Mouse (Mus musculus) erythroblast, adult 5-6 weeks (primary cell): ENCODE results near the gene Cdk6. TPM values are rescaled to one million over a fixed set of nuclear protein-coding genes. Genes with fewer than 3 reads are reported as not detected.
"Not testable (repeated sequence)": the region's sequence is repeated elsewhere in the genome, so short reads cannot be mapped to it uniquely, and the experiment has no call there.

Experiments used
- ATAC-seq: replicated peaks from 2 replicates; pipeline ENCODE4 v1.8.0; 2016; ENCODE audit warnings: moderate number of reproducible peaks, mild to moderate bottlenecking, moderate TSS enrichment, inconsistent platforms; ENCODE audit not compliant: poor library complexity, low FRiP score, severe bottlenecking
- total RNA-seq, 2 experiments: library from RNA; stranded (forward) in 1 of 2; stranded (reverse) in 1 of 2; fragments of 150-400 nt in 1 of 2; fragments of 200-764, 138-1000 nt in 1 of 2; gene quantifications; 2 replicates each; pipeline versions ENCODE4 v1.2.3 to v1.2.4; 2015 to 2017; ENCODE audit warnings: low replicate concordance in 2 of 2

Cdk6 gene
- total RNA-seq (2015; ENCODE audit: low replicate concordance) (30.5 and 40.5 TPM in 2 replicates), total RNA-seq (2017; ENCODE audit: low replicate concordance) (16.2 and 21.3 TPM in 2 replicates)

- ATAC-seq, result no peak
Measured at GRCm38 (mm10) chr5:3341111-3341911, at the start of gene Cdk6. Gene Cdk6, plus strand, starts transcription at chr5:3341485.

GRCm38 (mm10) chr5:3293666-3294065 is 47.6 kb upstream of the Cdk6 start:
- ATAC-seq, result no peak

- ATAC-seq, result no peak
Measured at GRCm38 (mm10) chr5:3300801-3301457, 40.4 kb upstream of the Cdk6 start.

GRCm38 (mm10) chr5:3301535-3301934 is 39.8 kb upstream of the Cdk6 start:
- no peak for ATAC-seq

GRCm38 (mm10) chr5:3303876-3304275 is 37.4 kb upstream of the Cdk6 start:
- ATAC-seq, result no peak

- ATAC-seq, result no peak
Measured at GRCm38 (mm10) chr5:3306146-3306545, 35.1 kb upstream of the Cdk6 start.

GRCm38 (mm10) chr5:3309122-3309521 is 32.2 kb upstream of the Cdk6 start:
- no peak for ATAC-seq

- no peak for ATAC-seq
Measured at GRCm38 (mm10) chr5:3309587-3309986, 31.7 kb upstream of the Cdk6 start.

GRCm38 (mm10) chr5:3311156-3311555 is 30.1 kb upstream of the Cdk6 start:
- ATAC-seq, result not testable (repeated sequence)

GRCm38 (mm10) chr5:3317724-3318123 is 23.6 kb upstream of the Cdk6 start:
- ATAC-seq, result not testable (repeated sequence)

GRCm38 (mm10) chr5:3320225-3320624 is 21.1 kb upstream of the Cdk6 start:
- ATAC-seq, result no peak

GRCm38 (mm10) chr5:3322052-3322451 is 19.2 kb upstream of the Cdk6 start:
- ATAC-seq, result no peak

GRCm38 (mm10) chr5:3324116-3324515 is 17.2 kb upstream of the Cdk6 start:
- ATAC-seq, result no peak

GRCm38 (mm10) chr5:3329361-3329760 is 11.9 kb upstream of the Cdk6 start:
- ATAC-seq, result no peak

GRCm38 (mm10) chr5:3330932-3331331 is 10.4 kb upstream of the Cdk6 start:
- ATAC-seq, result no peak

- ATAC-seq, result not testable (repeated sequence)
Measured at GRCm38 (mm10) chr5:3333019-3333418, 8.3 kb upstream of the Cdk6 start.

- ATAC-seq, result not testable (repeated sequence)
Measured at GRCm38 (mm10) chr5:3340340-3341058, 786 bp upstream of the Cdk6 start.

- ATAC-seq, result no peak
Measured at GRCm38 (mm10) chr5:3341931-3342770, 866 bp downstream of the Cdk6 start.

- peak; percentile 17; the same call in 1 of the 2 replicates for ATAC-seq
Measured at GRCm38 (mm10) chr5:3342771-3343565, 1.7 kb downstream of the Cdk6 start.
